Mouse (Mus musculus) spleen, adult 18-20 months (tissue): ENCODE results near the gene Cfap77.

Experiments used
- DNase-seq, 2 experiments: peaks; one replicate each; pipeline ENCODE4 v3.0.0; 2022; ENCODE audit warnings: mixed read lengths in 2 of 2

Gene Cfap77

DNA sequence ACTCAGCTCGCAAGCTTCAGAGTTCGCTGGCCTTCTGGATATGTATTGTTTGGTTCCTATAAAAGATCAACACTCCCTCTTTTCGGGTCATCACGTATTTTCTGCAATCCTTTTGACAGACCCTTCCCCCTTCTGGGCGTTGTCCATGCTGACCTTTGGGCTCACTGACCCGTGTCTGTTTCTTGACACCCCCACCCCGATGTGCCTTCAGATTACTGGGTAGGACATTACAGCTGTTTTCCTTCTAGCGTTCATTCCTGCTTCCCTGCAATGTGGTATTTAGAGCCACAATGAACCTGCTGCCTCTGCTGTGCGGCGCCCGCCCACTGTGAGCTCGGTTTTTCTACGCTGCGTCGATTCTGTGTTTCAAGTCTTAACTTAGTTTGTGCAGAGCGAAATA, 8.7 kb downstream of the Cfap77 start:
- DNase-seq, result no peak

DNA sequence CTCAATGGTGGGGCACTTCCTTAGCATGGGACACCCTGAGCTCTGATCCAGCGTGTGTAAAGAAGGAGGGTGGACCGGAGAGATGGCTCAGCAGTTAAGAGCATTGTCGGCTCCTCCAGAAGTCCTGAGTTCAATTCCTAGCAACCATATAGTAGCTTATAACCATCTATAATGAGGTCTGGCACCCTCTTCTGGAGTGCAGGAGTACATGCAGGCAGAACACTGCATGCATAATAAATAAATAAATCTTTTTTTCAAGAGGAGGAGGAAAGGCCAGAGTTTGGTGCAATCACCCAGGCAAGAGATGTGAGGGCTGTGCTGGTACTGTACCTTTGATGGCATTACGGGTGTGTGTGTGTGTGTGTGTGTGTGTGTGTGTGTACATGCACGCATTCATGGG, 12.7 kb downstream of the Cfap77 start:
- no peak for DNase-seq

DNA sequence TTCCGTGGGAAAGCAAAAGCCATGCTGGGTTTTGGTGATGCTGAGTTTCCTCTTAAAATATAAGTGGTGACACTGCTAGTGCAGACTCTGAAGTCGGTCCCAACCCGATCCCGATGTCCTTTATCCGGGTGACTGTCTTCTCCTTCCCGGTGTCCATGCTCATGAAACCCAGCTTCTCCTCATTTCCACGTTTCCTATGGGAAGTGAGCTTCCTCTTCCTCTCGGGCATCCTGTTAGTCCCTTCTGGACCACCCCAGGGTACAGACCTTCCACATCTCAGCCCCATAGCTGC, 13.4 kb downstream of the Cfap77 start:
- no peak for DNase-seq

DNA sequence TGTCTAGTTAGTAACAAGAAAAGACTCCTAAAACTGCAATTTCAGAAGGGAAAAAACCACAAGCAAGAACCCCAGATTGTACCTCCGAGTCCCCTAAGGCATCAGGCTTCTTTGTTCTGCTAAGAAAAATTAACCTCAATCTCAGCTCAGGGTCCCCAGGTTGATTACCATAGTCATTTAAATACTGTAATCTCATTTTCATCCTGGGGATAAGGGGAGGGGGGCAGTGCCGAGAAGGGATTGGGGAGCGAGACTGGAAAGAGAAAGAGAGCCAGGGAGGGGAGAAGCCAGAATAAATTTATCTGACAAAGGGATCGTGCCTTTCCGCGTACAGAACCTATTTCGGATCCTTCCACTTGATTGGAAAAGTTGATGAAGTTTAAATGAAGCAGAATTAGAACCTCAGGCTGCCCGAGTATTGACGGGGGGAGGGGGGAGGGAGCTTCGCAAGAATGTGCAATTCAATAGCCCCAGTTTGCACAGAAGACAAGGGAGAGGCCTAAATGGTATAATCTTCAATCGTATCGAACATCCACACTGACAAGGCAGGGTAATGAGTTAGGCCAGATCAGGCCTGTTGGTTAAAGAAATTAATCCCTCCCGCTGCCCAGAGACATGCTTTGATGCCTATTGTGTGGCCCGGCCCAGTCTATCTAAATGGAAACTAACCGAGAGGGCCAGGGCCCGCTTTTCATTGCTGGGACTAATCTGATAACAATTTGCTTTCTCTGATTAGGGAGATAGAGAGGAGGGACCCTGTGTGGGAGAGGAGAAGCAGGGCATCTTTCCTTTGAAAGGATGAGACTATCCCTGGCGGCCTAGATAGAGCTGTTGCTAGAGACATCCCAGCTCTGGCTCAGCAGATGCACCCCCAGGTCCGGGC, 14.0 kb downstream of the Cfap77 start:
- no peak for DNase-seq

DNA sequence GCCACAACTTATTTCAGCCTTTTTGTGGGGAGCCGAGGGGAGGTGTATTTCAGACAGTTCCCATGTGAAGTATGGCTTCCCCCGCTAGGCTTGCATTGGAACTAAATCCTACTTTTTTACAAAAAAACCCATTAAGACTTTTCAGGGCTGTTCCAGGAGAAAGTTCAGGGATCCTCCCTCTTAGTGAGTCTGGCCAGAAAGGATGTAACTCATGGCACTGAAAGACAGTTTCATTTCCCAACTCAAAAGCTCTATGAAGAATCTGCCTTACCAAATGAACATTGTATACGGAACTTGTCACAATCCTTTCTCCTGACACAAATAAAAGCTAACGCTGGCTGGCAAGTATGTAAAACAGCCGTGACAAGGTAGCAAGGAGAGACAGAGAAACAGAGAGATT, 15.1 kb downstream of the Cfap77 start:
- no peak for DNase-seq

DNA sequence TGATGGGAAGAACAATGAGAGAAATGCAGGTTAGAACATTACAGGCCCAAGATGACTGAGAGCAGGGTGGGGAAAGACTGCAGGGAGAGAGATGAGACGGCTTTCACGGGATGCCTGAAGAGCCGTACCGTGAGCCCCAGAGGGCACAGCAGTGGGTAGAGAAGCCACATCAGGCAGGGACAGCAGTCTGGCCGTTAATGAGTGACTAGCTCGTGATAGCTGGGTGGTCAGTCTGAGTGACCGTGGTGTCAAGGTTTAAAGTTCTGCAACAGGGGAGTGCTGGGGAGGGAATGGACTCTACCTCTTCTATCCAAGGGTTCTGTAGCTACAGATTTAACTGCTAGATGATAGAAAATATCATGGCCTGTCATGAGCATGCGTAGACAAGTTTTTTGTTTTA, 19.2 kb downstream of the Cfap77 start:
- DNase-seq, result no peak

DNA sequence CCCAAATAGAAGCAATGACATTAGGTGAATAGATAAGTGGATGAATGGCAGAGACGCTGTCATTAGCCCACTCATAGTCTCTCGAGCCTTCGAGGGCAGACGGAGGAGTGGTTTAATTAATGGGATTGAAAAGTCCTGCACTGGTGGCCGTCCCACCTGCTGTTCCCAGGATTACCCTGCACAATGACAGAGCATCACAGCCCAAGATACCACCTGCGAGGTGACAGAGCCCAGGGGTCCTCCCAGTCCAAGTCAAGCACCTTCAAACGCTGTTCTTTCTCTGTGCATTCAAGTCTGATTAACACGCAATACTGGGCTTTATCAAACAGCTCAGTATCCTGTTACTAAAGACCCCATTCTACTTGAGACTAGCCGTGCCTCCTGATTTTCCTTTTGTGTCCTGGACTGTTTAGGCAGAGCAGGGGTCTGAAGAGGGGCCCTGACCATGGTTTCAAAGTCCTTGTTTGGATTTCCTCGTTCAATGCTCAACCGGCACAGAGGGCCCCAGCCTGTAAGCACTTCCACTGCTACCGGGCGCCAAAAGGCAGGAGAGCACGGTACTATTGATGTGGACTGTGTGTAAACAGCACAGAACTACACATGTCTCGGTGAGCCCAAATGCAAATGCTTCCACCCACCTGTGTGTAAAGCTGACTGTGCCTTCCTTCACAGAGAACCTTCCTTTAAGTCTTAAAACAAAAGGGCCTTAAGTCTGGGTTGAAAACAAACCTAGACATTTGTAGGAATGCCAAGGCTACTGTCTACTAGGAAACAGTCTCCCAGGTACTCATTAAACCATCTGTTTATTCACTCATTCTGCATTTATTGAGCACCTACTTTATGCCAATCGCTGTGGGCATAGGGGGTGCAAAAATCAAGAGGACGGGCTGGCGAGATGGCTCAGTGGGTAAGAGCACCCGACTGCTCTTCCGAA, 20.1 kb downstream of the Cfap77 start:
- no peak for DNase-seq

DNA sequence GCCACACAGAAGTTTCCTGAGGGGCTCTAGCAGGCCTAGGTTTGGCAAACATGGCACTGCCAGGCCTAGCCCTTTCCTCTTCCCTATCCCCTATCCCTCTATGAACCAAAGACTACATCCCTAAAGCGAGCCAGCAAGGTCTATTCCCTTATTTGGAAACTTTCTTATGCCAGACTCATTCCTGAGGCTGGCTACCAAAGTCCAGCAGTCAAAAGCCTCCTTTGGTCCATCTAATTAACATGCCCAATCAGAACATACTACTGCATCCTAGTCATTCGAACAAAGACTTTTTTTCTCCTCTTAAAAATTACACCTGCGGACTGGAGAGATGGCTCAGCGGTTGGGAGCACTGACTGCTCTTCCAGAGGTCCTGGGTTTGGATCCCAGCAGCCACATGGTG, 22.9 kb downstream of the Cfap77 start:
- DNase-seq, result no peak

DNA sequence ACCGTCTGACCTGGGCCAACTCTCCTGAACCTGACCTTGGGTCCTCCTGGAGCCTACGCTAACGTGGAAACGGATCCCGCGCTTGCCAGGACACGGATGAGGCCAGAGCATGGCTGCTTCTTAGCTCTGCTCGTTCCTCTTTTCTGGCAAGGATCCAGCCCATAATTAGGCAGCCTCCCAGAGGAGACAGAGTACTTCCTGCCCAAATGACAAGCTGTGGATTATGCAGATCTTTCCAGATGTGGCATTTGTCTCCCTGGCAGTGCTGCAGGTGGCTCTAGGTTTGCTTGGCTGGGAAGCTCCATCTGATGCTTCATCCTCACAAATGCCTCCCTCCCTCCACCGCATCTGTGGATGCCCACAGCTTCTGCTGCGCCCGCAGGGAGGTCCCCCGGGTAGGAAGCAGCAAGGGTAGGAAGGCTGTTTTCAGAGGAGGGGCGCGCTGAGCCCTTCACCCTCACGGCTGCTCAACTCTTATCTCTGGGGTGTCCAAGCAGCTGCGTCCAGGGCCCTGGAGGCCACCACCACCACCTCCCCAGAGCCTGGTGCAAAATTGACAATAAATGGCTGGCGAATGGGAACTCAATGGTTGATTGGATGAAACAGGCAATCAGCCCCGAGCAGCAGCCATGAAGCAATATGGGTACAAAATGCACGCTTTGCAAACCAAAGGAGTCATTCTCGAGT, 24.7 kb downstream of the Cfap77 start:
- no peak for DNase-seq

DNA sequence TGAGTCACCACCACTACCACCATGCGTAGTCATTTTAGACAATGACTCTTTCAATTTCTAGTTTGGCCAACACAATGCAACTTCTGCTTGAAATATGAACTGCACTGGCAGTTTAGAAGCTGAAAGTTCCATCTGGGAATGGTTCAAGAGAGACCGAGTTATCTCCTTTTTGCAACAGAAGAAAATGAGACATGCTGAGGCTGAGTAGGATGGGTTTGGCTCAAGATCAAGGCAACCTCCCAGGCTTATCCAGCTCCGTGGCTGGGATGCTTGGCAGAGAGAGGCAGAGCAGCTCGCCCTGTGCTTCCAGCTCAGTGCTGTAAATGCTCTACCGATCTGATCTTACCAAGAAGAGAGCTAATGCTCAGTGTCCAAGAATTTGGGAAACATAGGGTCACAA, 29.6 kb downstream of the Cfap77 start:
- DNase-seq, result no peak

DNA sequence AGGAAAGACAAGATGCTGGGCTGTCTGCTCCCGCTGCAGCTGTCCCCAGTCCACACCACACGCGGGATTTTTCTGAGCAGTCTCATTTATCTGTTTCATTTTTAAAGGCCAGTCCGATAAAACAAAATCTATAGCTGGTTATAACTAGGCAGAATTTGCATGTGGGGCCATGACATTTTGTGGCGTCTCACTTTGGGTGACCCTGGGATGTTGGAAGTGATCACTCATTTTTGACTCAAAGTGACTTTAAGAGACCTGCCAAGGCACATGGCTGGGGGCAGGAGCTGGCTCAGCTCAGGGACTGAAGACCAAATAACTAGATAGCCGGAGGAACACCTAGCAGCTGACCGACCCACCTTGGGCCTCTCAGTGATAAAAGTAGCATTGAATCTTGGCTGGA, 31.9 kb downstream of the Cfap77 start:
- no peak for DNase-seq

DNA sequence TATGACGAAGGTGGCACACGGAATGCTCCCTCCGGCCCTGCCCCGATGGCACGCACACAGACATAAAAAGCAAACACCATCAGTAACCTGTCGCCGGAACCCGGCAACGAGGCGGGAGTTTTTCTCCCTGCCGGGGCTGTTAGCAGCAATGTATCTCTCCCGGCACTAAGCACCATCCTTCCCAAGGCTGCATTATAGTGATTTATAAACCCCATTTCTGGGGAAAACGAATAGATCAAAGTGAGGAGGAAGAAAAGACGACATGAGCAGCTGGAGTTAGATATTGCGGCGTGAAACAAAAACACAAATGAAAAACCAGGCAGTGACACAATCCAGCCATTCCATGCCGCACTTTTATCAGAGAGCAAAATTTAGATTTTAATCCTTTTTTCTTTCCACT, 33.8 kb downstream of the Cfap77 start:
- no peak for DNase-seq

DNA sequence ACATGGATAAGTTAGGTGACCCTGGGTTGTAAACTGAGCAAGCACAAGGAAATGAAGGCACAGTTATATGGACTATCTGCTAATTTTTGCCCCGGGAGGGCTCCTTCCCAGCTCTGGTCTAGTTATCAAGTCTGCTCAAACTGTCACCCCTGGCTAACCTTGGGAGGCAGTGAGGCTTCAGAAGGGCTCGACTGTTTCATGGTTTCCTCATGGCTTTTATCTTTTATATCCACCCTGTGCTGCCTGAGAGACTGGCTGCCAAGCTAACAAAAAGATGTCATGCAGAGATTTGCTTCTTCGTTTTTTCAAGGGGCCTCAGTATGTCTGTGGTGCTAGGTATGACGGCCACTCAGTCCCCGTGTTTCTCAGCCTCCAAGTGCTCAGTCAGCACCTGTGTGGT, 36.2 kb downstream of the Cfap77 start:
- DNase-seq, result no peak

DNA sequence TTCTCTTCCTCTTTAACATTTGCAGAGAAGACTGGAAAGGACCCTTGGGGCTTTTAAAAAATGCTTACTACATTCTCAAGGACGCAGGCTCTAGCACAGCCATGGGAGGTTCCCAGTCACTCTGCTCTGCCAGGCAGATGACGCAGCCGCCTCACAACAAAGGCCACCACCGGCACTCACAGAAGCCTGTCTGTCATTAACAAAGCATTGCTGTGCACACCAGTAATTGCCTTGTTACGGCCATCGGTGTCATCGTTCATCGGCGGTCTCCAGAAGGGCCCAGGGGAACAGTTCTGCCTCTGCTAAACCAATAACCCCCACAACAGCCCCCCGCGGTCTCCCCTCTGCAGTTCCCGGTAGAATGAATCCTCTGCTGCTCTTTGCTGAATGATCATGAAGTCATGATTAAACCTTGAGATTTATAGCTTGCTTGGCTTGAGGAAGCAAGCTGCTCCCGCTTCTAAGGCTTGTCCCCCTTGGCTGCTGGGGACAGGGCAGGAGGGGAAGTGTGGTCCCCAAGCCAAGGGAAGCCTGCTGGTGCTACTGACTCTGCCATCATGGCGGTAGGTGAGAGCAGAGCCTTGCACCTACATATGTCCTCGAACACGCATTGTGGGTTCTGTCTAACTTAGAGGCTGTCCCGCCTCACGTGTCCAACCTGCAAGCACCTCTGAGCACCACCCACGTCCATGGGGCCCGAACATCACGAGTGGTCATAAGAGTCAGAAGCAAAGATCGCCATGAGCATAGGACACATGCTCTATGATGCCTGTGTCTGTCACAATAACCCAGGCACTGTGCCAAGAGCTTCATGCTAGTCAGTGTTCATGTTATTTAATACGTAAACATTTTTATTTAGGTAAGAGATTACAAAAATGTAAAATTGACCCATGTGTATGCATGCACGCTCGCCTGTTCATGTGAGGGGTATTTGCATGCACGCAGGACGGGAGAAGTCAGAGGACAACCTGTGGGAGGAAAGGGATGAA, 38.0 kb downstream of the Cfap77 start:
- no peak for DNase-seq

DNA sequence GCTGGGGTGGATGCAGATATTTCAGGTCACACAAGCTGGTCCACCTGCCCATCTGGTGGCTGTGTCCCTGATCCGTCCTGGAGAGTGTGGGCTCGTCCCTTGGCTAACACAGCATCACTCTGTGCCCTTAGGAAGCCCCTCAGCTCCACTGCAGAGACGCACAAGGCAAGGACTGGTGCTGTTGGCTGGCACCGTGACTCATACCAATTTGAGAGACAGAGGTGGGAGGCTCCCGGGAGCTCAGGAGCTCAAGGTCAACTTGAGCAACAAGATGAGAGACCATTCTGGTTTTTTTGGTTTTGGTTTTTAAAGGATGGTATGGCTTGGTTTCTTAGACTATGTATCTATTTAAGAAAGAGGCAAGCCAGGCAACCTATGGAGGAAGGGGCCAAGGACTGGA, 42.3 kb downstream of the Cfap77 start:
- DNase-seq, result no peak

DNA sequence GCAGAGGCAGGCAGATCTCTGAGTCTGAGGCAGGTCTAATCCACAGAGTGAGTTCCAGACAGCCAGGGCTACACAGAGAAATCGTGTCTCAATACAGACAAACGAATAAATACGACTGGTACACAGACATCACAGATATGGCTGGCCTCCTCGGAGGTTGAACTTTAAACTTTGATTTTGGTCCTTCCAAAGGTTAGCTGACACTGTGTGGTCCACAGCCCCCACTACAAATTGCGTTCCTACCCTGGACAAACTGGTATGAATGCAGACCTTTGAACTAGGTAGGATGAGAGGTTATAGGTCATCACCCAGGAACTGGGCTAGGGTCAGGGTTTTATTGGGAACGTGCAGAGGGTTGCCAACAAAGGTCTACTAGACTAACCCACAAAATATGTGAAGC, 47.2 kb downstream of the Cfap77 start:
- DNase-seq, result no peak

DNA sequence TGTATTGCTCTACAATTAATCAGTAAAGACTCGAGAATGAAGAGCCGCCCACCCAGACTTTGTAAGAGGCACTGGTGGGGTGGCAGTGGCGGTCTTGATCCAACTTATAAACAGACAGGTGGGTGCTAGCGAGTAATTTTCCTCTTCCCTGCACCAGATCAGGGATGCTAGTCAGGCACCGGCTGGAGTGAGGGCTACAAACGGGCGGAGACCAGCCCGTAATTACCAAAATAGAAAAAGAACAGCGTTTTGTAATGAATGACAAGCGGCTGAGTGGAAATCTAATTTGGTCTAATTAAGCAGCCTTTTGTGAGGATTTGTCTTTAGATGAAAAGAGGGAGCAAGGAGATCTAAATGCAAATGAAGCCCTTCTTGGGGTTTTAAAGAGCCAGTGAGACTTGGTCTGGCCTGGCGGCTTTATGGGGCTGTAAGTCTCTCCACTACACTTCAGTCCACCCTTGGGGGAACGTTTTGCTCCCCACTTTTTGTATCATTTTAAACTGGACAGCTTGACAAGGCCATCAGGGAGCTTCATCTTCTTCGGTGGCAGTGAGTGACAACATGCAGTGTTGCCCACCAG, 48.3 kb downstream of the Cfap77 start:
- DNase-seq, result no peak

DNA sequence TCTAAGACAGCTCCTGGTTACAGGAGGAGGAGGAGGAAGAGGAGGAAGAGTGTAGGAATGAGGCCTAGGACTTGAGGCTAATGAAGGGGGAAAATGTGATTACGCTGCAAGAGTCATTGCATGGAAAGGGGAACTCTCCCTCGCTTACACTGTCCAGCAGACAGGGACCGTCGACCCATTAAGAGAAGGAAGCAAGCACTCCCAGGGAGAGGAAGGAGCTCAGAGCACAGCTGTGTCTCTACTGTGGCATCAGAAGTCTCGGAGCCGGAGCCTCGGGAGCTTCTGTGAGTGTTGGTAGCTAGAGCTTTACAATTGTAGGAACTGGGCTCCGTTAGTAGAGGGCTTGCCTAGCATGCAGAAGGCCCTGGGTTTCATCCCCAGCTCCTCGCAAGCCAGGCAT, 50.8 kb downstream of the Cfap77 start:
- DNase-seq, result no peak

DNA sequence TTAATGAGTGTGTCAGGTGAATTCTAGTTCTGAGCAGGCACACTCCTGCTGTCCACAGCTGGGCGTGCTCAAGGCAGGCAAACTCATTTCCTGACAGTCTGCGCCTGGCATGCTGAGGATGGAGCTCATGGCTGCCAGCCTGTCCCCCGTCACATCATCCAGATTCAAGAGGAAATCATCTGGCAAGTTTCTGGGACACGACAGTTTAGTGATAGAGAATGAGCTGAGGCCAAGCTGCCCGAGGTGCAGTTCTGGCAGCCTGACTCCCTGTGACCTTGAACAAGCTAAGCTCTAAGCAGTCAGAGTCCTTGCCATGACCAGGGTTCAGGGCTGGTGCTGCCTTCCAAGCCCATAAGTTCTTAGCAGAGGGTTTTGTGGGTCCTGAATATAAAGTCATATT, 56.6 kb downstream of the Cfap77 start:
- DNase-seq, result no peak

DNA sequence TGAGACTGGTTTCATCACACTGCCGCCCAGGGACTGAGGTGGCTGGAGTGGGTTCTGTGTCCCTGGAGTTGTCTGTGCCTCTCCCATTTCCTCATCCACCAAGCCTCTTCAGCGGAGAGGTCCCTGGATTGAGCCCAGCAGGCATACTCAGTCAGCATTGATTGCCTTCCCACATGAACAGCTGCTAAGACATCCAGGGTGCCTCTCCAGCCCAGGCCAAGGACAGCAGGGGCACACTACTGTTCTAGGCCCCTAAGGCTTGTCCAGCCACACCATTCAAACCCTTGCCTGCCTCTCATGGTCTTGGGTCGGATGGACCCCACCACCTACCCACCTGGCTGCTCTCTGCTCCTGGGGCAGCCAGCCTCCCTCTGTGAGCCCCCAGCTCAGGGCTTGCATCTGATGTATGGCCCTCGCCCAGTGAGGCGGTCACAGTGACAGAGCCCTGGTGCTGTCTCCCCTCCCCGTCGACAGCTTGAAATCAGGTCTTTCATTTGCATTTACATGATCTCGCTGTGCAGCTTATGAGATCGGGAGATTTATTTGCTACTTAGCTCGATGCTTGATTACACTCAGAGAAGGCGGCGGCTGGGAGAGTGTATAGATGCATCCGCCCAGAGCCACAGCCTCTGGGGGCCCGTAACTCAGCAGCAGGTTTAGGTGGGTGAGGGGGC, 57.6 kb downstream of the Cfap77 start:
- DNase-seq, result no peak

DNA sequence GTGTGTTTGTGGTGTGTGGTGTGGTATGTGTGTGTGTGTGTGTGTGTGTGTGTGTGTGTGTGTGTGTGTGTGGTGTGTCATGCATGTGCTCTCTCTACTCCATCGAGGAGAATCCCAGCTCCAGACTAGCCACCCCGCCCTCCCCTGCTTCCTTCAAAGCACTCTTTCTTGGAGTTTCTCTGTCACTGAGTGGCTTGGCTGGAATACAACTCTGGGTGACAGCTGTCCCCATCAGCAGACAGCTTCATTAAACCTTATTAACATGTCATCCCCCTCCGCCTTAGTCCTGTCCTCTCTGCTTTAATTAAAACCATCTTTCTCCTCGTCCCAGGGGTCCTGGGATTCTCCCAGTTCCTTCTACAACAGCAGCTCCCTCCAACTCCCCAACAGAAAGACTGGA, 59.4 kb downstream of the Cfap77 start:
- DNase-seq, result no peak
